Mouse (Mus musculus): ENCODE data around the gene Hdhd3. TPM values are rescaled to one million over a fixed set of nuclear protein-coding genes. Genes with fewer than 3 reads are reported as not detected.

Gene Hdhd3
- polyA plus RNA-seq, 1 experiment from 2014 or later: 14.7 TPM

- no peaks in the 10 kb centered on the region for H3K4me1 ChIP-seq
- no peaks in the 10 kb centered on the region for H3K27me3 ChIP-seq
- H3K4me3 ChIP-seq: no peak overlapping the region
- WGBS: 85% methylated on average over 1 of the region's 1 CpGs
- 0 out of 2 replicates have a peak, but pooled peaks cover 4% of the 10 kb centered on the region for H3K9me3 ChIP-seq
- H3K27ac ChIP-seq: no peak overlapping the region
- ATAC-seq (ENCODE audit: low FRiP score, low read depth): no peak
- H3K9ac ChIP-seq: no peak overlapping the region
- H3K36me3 ChIP-seq: no peaks in the 10 kb centered on the region
- H3K4me2 ChIP-seq (replicated peaks): no peak overlapping the region
Observed at GRCm38 (mm10) chr4:62468158-62468557, 35.1 kb downstream of the Hdhd3 start.

GRCm38 (mm10) chr4:62463124-62463523 lies 40.1 kb downstream of the Hdhd3 start:
- Histone ChIP-seq H3K9me3 (0 out of 2 replicates have a peak, but pooled peaks cover under 1% of the 10 kb centered on the region), H3K27ac (no peak overlapping the region), H3K27me3 (no peaks in the 10 kb centered on the region), H3K36me3 (peaks cover 2% of the 10 kb centered on the region; the same call in 1 of the 2 replicates), H3K4me2 (replicated peaks) (no peak overlapping the region), H3K4me1 (no peaks in the 10 kb centered on the region), H3K9ac (no peak overlapping the region), H3K4me3 (no peak overlapping the region)
- ATAC-seq (ENCODE audit: low FRiP score, low read depth): no peak
- 88% methylated on average over 2 of the region's 2 CpGs for WGBS

- 93% methylated on average over 8 of the region's 8 CpGs for WGBS
- ATAC-seq (ENCODE audit: low FRiP score, low read depth): no peak
- H3K4me3 ChIP-seq: no peak overlapping the region
- H3K9ac ChIP-seq: no peak overlapping the region
- H3K4me1 ChIP-seq: no peaks in the 10 kb centered on the region
- H3K9me3 ChIP-seq: no peaks in the 10 kb centered on the region
- H3K27me3 ChIP-seq: no peaks in the 10 kb centered on the region
- H3K4me2 ChIP-seq (replicated peaks): no peak overlapping the region
- H3K27ac ChIP-seq: no peak overlapping the region
- H3K36me3 ChIP-seq: peaks cover 2% of the 10 kb centered on the region; the same call in 1 of the 2 replicates
Observed at GRCm38 (mm10) chr4:62460348-62460747, 42.9 kb downstream of the Hdhd3 start.

GRCm38 (mm10) chr4:62459081-62459480 lies 44.2 kb downstream of the Hdhd3 start:
- Histone ChIP-seq H3K4me3 (no peak overlapping the region), H3K36me3 (peaks cover 2% of the 10 kb centered on the region; the same call in 1 of the 2 replicates), H3K4me1 (no peaks in the 10 kb centered on the region), H3K27me3 (no peaks in the 10 kb centered on the region), H3K27ac (no peak overlapping the region), H3K9ac (0 out of 2 replicates have a peak overlapping the region, but pooled peaks have one; percentile 1), H3K9me3 (no peaks in the 10 kb centered on the region), H3K4me2 (replicated peaks) (no peak overlapping the region)
- ATAC-seq (ENCODE audit: low FRiP score, low read depth): no peak
- WGBS: 67% methylated on average over 3 of the region's 3 CpGs

DNA sequence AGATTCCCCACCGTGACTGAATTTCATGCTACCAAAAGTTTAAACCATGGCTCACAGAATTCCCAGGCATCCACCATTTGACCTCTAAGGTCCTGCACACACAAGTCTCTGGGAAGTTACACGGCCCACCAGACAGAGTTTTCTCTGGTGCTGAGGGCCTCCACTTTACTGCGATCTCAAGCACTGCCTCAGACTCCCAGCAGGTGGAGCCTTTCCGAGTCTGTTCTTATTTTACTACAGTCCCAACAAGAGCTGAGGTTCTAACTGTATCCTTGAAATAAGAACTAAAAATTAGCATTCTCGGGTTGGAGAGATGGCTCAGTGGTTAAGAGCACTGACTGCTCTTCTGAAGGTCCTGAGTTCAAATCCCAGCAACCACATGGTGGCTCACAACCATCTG lies 48.3 kb downstream of the Hdhd3 start:
- Histone ChIP-seq H3K9ac (no peak overlapping the region), H3K9me3 (no peaks in the 10 kb centered on the region), H3K4me1 (no peaks in the 10 kb centered on the region), H3K27me3 (no peaks in the 10 kb centered on the region), H3K4me2 (replicated peaks) (no peak overlapping the region), H3K27ac (no peak overlapping the region), H3K36me3 (no peaks in the 10 kb centered on the region), H3K4me3 (no peak overlapping the region)
- WGBS: 54% methylated on average over 5 of the region's 5 CpGs
- ATAC-seq (ENCODE audit: low FRiP score, low read depth): peak; percentile 52

Other genes starting within 250 kb of the Hdhd3 start
- gene Slc31a2, start 240.9 kb downstream of the Hdhd3 start, polyA plus RNA-seq (2015; fragmentation: Nextera tagmentation; extraction: Ambion mirVana): 17.7 and 19.0 TPM in 2 replicates
- 25.4 and 27.9 TPM in 2 replicates for gene Fkbp15, start 142.9 kb downstream of the Hdhd3 start, polyA plus RNA-seq (2015; fragmentation: Nextera tagmentation; extraction: Ambion mirVana)
- gene Slc31a1, start 142.7 kb downstream of the Hdhd3 start, polyA plus RNA-seq (2015; fragmentation: Nextera tagmentation; extraction: Ambion mirVana): 42.5 and 45.7 TPM in 2 replicates
- gene Cdc26, start 94.8 kb downstream of the Hdhd3 start, polyA plus RNA-seq (2015; fragmentation: Nextera tagmentation; extraction: Ambion mirVana): 202 TPM in 2 replicates
- gene Prpf4, start 94.7 kb downstream of the Hdhd3 start, polyA plus RNA-seq (2015; fragmentation: Nextera tagmentation; extraction: Ambion mirVana): 27.0 and 27.9 TPM in 2 replicates
- not detected in 2 replicates for gene Rnf183, start 68.2 kb downstream of the Hdhd3 start, polyA plus RNA-seq (2015; fragmentation: Nextera tagmentation; extraction: Ambion mirVana)
- 6.8 and 7.9 TPM in 2 replicates for gene Wdr31, start 32.6 kb downstream of the Hdhd3 start, polyA plus RNA-seq (2015; fragmentation: Nextera tagmentation; extraction: Ambion mirVana)
- gene Bspry, start 23.4 kb downstream of the Hdhd3 start, polyA plus RNA-seq (2015; fragmentation: Nextera tagmentation; extraction: Ambion mirVana): 2.9 and 3.2 TPM in 2 replicates
- gene Alad, start 16.5 kb upstream of the Hdhd3 start, polyA plus RNA-seq (2015; fragmentation: Nextera tagmentation; extraction: Ambion mirVana): 79.7 and 85.4 TPM in 2 replicates
- 86.3 and 93.9 TPM in 2 replicates for gene Pole3, start 21.6 kb upstream of the Hdhd3 start, polyA plus RNA-seq (2015; fragmentation: Nextera tagmentation; extraction: Ambion mirVana)
- gene 4933430I17Rik, start 21.9 kb upstream of the Hdhd3 start, polyA plus RNA-seq (2015; fragmentation: Nextera tagmentation; extraction: Ambion mirVana): 0.60 and 0.61 TPM in 2 replicates
- 50.3 and 52.8 TPM in 2 replicates for gene Rgs3, start 56.4 kb upstream of the Hdhd3 start, polyA plus RNA-seq (2015; fragmentation: Nextera tagmentation; extraction: Ambion mirVana)